Mouse (Mus musculus) right cerebral cortex, adult 18-20 months (tissue): ENCODE results near the gene Tmem92.

ENCODE experiments used
- DNase-seq: peaks from one replicate; pipeline ENCODE4 v3.0.0; 2022; ENCODE audit warnings: mixed read lengths

The Tmem92 gene

GRCm38 (mm10) chr11:94727306-94727705, 55.2 kb downstream of the Tmem92 start:
- DNase-seq = no peak
